Mouse (Mus musculus): ENCODE measurements at regions not wholly inside any gene's neighbourhood (a gene's known extent, or its start where the extent isn't known, plus 50 kb on each side); places are given as distances from the start of the nearest gene placed in this dataset.
"Not testable (repeated sequence)": the region's sequence is repeated elsewhere in the genome, so short reads cannot be mapped to it uniquely, and the experiment has no call there.

DNA sequence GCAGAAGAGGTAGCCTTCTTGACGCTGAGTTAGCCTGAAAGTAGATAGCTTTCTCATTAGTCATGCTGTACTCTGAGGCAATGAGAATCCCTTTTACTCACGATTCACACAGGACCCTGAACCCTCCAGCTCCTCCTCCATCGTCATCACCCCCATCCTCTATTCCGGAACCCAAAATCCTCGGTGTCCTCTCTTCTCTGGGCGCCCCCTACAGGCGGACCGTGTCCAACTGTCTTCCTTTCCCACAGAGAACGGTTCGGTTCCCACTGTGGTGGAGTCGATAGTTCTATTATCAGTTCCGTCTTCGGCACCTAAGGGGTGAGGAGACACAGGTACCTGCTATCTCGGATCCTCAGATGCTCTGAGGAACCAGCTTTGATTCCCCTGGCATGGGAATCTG, 130.2 kb downstream of the Phlda1 start:
- Histone ChIP-seq H3K36me3 (ENCODE audit: control insufficient read depth, insufficient read depth, low read length) (no peaks in the 10 kb centered on the region), H3K27ac (ENCODE audit: insufficient read depth, low read depth, low read length) (no peak overlapping the region), H3K4me1 (ENCODE audit: control insufficient read depth, insufficient read depth, insufficient read length, low read length) (peaks cover 4% of the 10 kb centered on the region; the same call in 1 of the 2 replicates), H3K27me3 (ENCODE audit: control insufficient read depth, insufficient read depth, low read length) (no peaks in the 10 kb centered on the region), H3K4me3 (ENCODE audit: low read depth, low read length) (no peak overlapping the region)
- TF ChIP-seq CTCF (IDR thresholded peaks at IDR 0.05; ENCODE audit: extremely low read depth, insufficient read length, insufficient replicate concordance, low read depth, low read length) = peak; percentile 43; the same call in 1 of the 2 replicates
- TF ChIP-seq POLR2A (IDR thresholded peaks at IDR 0.05; ENCODE audit: low read depth, low read length) = no peak
- WGBS = 70% methylated on average over 14 of the region's 14 CpGs

GRCm38 (mm10) chr10:111637084-111637735, 131.1 kb downstream of the Phlda1 start:
- Histone ChIP-seq H3K36me3 (ENCODE audit: control insufficient read depth, insufficient read depth, low read length) (no peaks in the 10 kb centered on the region), H3K27ac (ENCODE audit: insufficient read depth, low read depth, low read length) (no peak overlapping the region), H3K4me3 (ENCODE audit: low read depth, low read length) (no peak overlapping the region), H3K4me1 (ENCODE audit: control insufficient read depth, insufficient read depth, insufficient read length, low read length) (peaks cover 4% of the 10 kb centered on the region; the same call in 1 of the 2 replicates), H3K27me3 (ENCODE audit: control insufficient read depth, insufficient read depth, low read length) (no peaks in the 10 kb centered on the region)
- 85% methylated on average over 12 of the region's 12 CpGs for WGBS
- TF ChIP-seq POLR2A (IDR thresholded peaks at IDR 0.05; ENCODE audit: low read depth, low read length) = no peak
- no peak for TF ChIP-seq CTCF (IDR thresholded peaks at IDR 0.05; ENCODE audit: extremely low read depth, insufficient read length, insufficient replicate concordance, low read depth, low read length)

GRCm38 (mm10) chr10:111639866-111640265, 133.8 kb downstream of the Phlda1 start:
- Histone ChIP-seq H3K27ac (ENCODE audit: insufficient read depth, low read depth, low read length) (no peak overlapping the region), H3K4me1 (ENCODE audit: control insufficient read depth, insufficient read depth, insufficient read length, low read length) (peaks cover 4% of the 10 kb centered on the region; the same call in 1 of the 2 replicates), H3K4me3 (ENCODE audit: low read depth, low read length) (no peak overlapping the region), H3K27me3 (ENCODE audit: control insufficient read depth, insufficient read depth, low read length) (no peaks in the 10 kb centered on the region), H3K36me3 (ENCODE audit: control insufficient read depth, insufficient read depth, low read length) (no peaks in the 10 kb centered on the region)
- TF ChIP-seq POLR2A (IDR thresholded peaks at IDR 0.05; ENCODE audit: low read depth, low read length) (no peak), CTCF (IDR thresholded peaks at IDR 0.05; ENCODE audit: extremely low read depth, insufficient read length, insufficient replicate concordance, low read depth, low read length) (no peak)
- WGBS = 37% methylated on average over 7 of the region's 7 CpGs

- 96% methylated on average over 2 of the region's 2 CpGs for whole genome bisulfite sequencing
- H3K36me3 ChIP-seq (ENCODE audit: control insufficient read depth, insufficient read depth, low read length) = no peaks in the 10 kb centered on the region
Observed at GRCm38 (mm10) chr10:111642683-111643082, 136.6 kb downstream of the Phlda1 start.

GRCm38 (mm10) chr10:111653773-111654172, 147.7 kb downstream of the Phlda1 start:
- whole genome bisulfite sequencing = 43% methylated on average over 1 of the region's 2 CpGs

More at GRCm38 (mm10) chr10:111642683-111643082, 136.6 kb downstream of the Phlda1 start:
- TF ChIP-seq CTCF (IDR thresholded peaks at IDR 0.05; ENCODE audit: extremely low read depth, insufficient read length, insufficient replicate concordance, low read depth, low read length) = no peak
- TF ChIP-seq POLR2A (IDR thresholded peaks at IDR 0.05; ENCODE audit: low read depth, low read length) = no peak
- Histone ChIP-seq H3K27me3 (ENCODE audit: control insufficient read depth, insufficient read depth, low read length) (no peaks in the 10 kb centered on the region), H3K4me1 (ENCODE audit: control insufficient read depth, insufficient read depth, insufficient read length, low read length) (peaks cover 4% of the 10 kb centered on the region; the same call in 1 of the 2 replicates), H3K27ac (ENCODE audit: insufficient read depth, low read depth, low read length) (no peak overlapping the region), H3K4me3 (ENCODE audit: low read depth, low read length) (no peak overlapping the region)

DNA sequence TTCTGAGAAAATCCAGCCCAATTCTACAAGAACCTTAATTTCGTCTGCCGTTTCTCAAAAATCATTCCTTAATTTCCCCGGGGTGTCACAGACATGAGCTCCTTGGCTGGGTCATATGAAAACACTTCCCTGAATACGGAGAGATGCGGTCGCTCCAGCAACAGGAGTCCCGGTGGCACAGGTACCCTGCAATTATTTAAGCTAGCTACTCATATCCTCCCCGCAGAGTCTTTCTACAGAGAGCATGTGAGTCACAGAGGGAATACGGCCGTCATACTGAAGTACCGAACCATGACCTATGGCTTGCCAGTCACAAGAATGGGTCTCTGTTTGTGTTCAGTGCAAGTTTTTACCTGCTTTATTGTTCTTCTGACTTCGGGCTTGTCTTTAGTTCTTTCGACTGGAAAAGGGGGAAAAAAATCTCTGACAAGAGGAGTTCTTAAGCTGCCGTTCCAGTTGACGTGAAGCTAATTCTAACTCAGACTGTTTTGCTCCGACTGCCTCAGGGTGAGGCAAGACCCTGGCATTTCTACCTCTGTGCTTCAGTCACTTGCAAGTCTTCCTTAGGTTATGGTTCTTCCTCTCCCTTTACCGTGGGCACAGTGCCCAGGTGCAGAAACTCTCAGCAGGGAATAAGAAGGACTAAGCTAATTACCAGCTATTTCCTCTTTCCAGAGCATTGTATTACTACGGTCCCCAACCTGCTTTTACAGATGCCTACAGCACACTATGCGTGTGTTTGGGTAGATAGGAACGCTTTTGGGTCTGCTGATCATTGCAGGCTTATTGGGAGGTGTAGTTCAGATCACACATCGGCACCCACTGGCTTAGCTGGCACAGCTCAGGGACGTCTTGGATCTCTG, 148.5 kb downstream of the Phlda1 start:
- WGBS = 73% methylated on average over 22 of the region's 22 CpGs
- no peak overlapping the region for H3K27ac ChIP-seq (ENCODE audit: insufficient read depth, low read depth, low read length)
- no peaks in the 10 kb centered on the region for H3K36me3 ChIP-seq (ENCODE audit: control insufficient read depth, insufficient read depth, low read length)
- H3K4me1 ChIP-seq (ENCODE audit: control insufficient read depth, insufficient read depth, insufficient read length, low read length) = no peaks in the 10 kb centered on the region; the same call in 1 of the 2 replicates
- H3K4me3 ChIP-seq (ENCODE audit: low read depth, low read length) = no peak overlapping the region
- no peak for TF ChIP-seq CTCF (IDR thresholded peaks at IDR 0.05; ENCODE audit: extremely low read depth, insufficient read length, insufficient replicate concordance, low read depth, low read length)
- TF ChIP-seq POLR2A (IDR thresholded peaks at IDR 0.05; ENCODE audit: low read depth, low read length) = no peak
- no peaks in the 10 kb centered on the region for H3K27me3 ChIP-seq (ENCODE audit: control insufficient read depth, insufficient read depth, low read length)

More at GRCm38 (mm10) chr10:111653773-111654172, 147.7 kb downstream of the Phlda1 start:
- H3K4me3 ChIP-seq (ENCODE audit: low read depth, low read length); H3K27ac ChIP-seq (ENCODE audit: insufficient read depth, low read depth, low read length); H3K4me1 ChIP-seq (ENCODE audit: control insufficient read depth, insufficient read depth, insufficient read length, low read length); H3K36me3 ChIP-seq (ENCODE audit: control insufficient read depth, insufficient read depth, low read length); H3K27me3 ChIP-seq (ENCODE audit: control insufficient read depth, insufficient read depth, low read length): not testable (repeated sequence)

DNA sequence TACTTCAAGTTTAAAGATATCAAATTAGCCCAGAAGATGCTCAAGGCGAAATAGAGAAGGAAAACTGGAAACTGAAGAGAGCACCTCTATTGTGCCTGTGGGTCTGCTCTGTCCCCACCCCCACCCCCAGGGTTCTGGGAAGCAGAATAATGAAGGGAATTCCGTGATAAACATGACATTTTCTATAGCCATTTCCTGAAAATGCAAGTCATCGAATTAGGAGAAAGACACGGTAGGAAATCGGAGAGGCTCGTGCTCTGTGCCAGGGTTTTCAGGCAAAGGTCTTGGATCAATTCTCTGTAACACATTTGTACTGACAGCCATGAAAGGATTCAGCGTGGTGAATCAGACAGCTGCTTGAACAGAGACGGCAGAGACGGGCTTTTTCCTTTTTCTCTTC, 152.7 kb downstream of the Phlda1 start:
- Histone ChIP-seq H3K4me1 (ENCODE audit: control insufficient read depth, insufficient read depth, insufficient read length, low read length) (no peaks in the 10 kb centered on the region; the same call in 1 of the 2 replicates), H3K4me3 (ENCODE audit: low read depth, low read length) (no peak overlapping the region), H3K27me3 (ENCODE audit: control insufficient read depth, insufficient read depth, low read length) (no peaks in the 10 kb centered on the region), H3K27ac (ENCODE audit: insufficient read depth, low read depth, low read length) (no peak overlapping the region), H3K36me3 (ENCODE audit: control insufficient read depth, insufficient read depth, low read length) (no peaks in the 10 kb centered on the region)
- WGBS = 74% methylated on average over 9 of the region's 9 CpGs
- TF ChIP-seq CTCF (IDR thresholded peaks at IDR 0.05; ENCODE audit: extremely low read depth, insufficient read length, insufficient replicate concordance, low read depth, low read length) = no peak
- TF ChIP-seq POLR2A (IDR thresholded peaks at IDR 0.05; ENCODE audit: low read depth, low read length) = no peak

Measured in small intestine, adult 2 months (tissue).